Mouse (Mus musculus): ENCODE results near the gene Emp3. TPM values are rescaled to one million over a fixed set of nuclear protein-coding genes. Genes with fewer than 3 reads are reported as not detected.
A peak's percentile ranks its signal among the peaks of the same experiment; 100 is the strongest.
"Not testable (repeated sequence)": the region's sequence is repeated elsewhere in the genome, so short reads cannot be mapped to it uniquely, and the experiment has no call there.

The Emp3 gene
- polyA plus RNA-seq, 1 experiment from 2014 or later, result 92.8 TPM

DNA sequence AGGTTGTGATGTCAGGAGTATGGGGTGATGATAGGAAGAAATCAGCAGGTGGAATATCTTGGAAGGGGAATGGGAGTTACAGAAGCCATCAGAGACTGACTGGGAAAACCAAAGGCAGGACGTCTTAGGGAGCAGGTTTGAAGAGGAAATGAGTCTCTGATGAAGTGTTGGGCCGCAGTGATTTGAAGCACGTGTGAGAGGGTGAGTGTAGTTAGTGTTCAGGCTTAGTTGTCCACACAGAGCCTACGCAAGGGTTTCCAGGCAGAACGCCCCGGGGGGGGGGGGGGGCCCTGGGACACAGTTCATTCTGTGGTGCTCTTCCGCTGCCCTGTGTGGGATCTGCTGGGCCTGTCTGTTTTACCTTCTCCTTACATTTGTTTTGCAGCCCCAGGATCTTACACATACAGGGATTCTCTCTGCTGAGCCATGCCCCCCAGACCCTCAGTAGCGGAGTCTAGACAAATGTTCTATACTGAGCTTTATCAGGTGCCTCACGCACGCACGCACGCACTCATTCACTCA, 18.7 kb downstream of the Emp3 start:
- WGBS, result 70% methylated on average over 11 of the region's 12 CpGs
- Histone ChIP-seq H3K9me3 (replicated peaks; ENCODE audit: control insufficient read depth, low read length) (no peaks in the 10 kb centered on the region), H3K27me3 (ENCODE audit: control insufficient read depth, insufficient read depth, low read length) (no peaks in the 10 kb centered on the region), H3K27ac (ENCODE audit: low read length) (no peak overlapping the region), H3K36me3 (ENCODE audit: control insufficient read depth, insufficient read depth) (peaks cover 3% of the 10 kb centered on the region; the same call in 1 of the 2 replicates), H3K9ac (ENCODE audit: low read length) (no peak overlapping the region), H3K4me2 (ENCODE audit: low read depth, low read length) (no peak overlapping the region), H3K4me1 (ENCODE audit: control insufficient read depth, insufficient read depth, low read length) (peaks cover 5% of the 10 kb centered on the region; the same call in 1 of the 2 replicates), H3K4me3 (ENCODE audit: low read length) (no peak overlapping the region)
- ATAC-seq (replicated peaks; ENCODE audit: extremely low read depth, insufficient read depth, low FRiP score), result no peak

DNA sequence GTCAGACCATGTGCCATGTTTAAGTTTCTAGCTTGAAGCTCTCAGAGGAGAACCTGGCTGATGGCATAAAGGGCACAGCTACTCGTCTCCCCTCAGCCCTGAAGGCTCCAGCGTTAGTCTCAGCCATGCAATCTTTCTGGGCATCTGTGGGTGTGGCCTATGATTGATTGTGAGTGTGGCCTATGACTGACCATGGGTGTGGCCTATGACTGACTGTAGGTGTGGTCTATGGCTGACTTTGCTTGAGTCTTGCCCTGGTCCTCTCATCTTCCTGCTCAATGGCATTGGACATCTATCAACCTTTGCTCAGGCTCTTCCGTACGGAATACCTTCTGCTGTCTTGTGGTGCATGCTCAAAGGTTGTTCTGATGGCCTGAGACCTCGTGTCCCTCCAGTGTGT, 19.6 kb downstream of the Emp3 start:
- Histone ChIP-seq H3K27ac (ENCODE audit: low read length) (no peak overlapping the region), H3K4me3 (ENCODE audit: low read length) (no peak overlapping the region), H3K4me2 (ENCODE audit: low read depth, low read length) (no peak overlapping the region), H3K9me3 (replicated peaks; ENCODE audit: control insufficient read depth, low read length) (no peaks in the 10 kb centered on the region), H3K27me3 (ENCODE audit: control insufficient read depth, insufficient read depth, low read length) (no peaks in the 10 kb centered on the region), H3K4me1 (ENCODE audit: control insufficient read depth, insufficient read depth, low read length) (peaks cover 5% of the 10 kb centered on the region; the same call in 1 of the 2 replicates), H3K9ac (ENCODE audit: low read length) (no peak overlapping the region), H3K36me3 (ENCODE audit: control insufficient read depth, insufficient read depth) (no peaks in the 10 kb centered on the region)
- WGBS, result 55% methylated on average over 5 of the region's 5 CpGs
- ATAC-seq (replicated peaks; ENCODE audit: extremely low read depth, insufficient read depth, low FRiP score), result no peak

DNA sequence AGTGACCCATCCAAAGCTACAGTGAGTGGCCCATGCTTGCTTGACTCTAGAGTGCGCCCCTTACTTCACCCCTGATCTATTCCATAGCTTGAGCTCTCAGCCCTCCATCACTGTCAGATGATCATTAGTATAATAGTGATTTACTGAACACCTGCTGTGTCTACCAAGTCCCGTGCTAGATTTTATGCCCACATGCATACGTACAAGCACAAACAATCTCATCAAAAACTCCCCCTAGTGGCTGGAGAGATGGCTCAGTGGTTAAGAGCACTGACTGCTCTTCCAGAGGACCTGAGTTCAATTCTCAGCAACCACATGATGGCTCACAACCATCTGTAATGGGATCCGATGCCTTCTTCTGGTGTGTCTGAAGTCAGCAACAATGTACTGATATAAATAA, 23.1 kb downstream of the Emp3 start:
- not testable (repeated sequence) for H3K27me3 ChIP-seq (ENCODE audit: control insufficient read depth, insufficient read depth, low read length); H3K9ac ChIP-seq (ENCODE audit: low read length); H3K4me1 ChIP-seq (ENCODE audit: control insufficient read depth, insufficient read depth, low read length); H3K36me3 ChIP-seq (ENCODE audit: control insufficient read depth, insufficient read depth); H3K27ac ChIP-seq (ENCODE audit: low read length); H3K9me3 ChIP-seq (replicated peaks; ENCODE audit: control insufficient read depth, low read length); ATAC-seq (replicated peaks; ENCODE audit: extremely low read depth, insufficient read depth, low FRiP score)
- WGBS, result 64% methylated on average over 4 of the region's 4 CpGs
- Histone ChIP-seq H3K4me2 (ENCODE audit: low read depth, low read length) (peak overlapping the region; percentile 85), H3K4me3 (ENCODE audit: low read length) (peak overlapping the region; percentile 53)

DNA sequence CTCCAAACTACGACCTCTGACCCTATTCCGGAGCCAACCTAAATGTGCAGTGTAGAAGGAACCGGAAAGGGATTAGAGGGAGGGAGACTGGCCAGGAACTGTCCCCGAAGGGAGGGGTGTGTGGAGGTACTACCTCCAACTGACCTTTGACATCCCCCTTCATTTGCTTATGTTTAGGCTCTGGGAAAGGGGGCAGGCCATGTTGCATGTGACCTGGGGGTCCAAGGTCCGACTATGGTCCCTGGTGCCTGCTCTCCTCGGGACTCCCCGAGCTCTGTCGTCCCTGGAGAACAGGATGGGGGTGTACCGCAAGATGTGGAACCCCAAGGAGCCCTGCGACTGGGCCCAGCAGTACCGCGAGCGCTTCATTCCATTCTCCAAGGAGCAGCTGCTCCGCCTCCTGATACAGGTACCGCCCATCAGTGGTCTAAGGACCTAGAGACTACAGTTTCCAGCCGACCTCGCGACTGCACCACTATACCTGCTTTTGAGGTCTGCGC, 23.9 kb downstream of the Emp3 start:
- Histone ChIP-seq H3K4me1 (ENCODE audit: control insufficient read depth, insufficient read depth, low read length) (peaks cover 5% of the 10 kb centered on the region; the same call in 1 of the 2 replicates), H3K36me3 (ENCODE audit: control insufficient read depth, insufficient read depth) (no peaks in the 10 kb centered on the region), H3K9ac (ENCODE audit: low read length) (peak overlapping the region; percentile 73), H3K27me3 (ENCODE audit: control insufficient read depth, insufficient read depth, low read length) (no peaks in the 10 kb centered on the region), H3K4me2 (ENCODE audit: low read depth, low read length) (peak overlapping the region; percentile 85), H3K9me3 (replicated peaks; ENCODE audit: control insufficient read depth, low read length) (no peaks in the 10 kb centered on the region), H3K27ac (ENCODE audit: low read length) (peak overlapping the region; percentile 79), H3K4me3 (ENCODE audit: low read length) (peak overlapping the region; percentile 53)
- WGBS, result 1% methylated on average over 19 of the region's 19 CpGs
- peak; percentile 29 for ATAC-seq (replicated peaks; ENCODE audit: extremely low read depth, insufficient read depth, low FRiP score)

DNA sequence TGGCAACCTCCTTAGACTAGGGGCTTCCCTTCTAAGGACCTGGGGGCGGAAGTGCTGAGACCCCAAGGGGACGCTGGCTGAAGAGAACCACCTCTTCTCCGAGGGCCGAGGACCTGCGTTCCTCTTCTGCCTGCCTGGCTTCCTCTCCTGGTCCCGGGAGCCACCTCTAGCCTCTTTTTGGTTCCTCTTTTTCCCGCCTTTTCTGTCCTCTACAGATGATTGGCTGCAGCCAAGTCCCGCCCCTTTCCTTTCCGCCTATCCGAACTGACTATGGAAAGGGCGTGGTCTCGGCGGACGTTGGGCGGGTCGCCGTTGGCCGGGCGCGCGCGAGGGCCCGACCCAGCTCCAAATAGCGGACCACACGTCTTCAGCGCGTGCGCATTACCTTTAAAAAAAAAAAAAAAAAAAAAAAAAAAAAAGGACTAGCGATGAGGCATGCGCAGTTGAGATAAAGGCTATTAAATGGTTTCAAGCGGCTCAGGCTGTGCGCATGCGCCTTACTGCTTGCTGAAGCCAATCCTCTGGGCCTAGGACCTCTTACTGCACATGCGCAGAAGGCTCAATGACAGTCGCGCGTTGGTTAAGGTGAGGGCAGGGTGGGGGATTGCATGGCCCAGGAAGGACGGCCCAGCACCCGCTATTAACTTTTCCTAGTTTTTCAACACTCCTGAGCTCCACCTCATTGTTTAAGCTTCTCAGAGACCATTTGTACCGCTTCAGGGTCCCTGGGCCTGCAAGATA, 24.5 kb downstream of the Emp3 start, which contains the start of the genes Syngr4 and Tmem143:
Syngr4 (minus strand) TSS at position 198 of the 741 bp plus-strand sequence.
Tmem143 (plus strand) TSS at position 425 of the 741 bp plus-strand sequence.
- Histone ChIP-seq H3K4me3 (ENCODE audit: low read length) (peak within 1 kb of the TSS; percentile 53), H3K27me3 (ENCODE audit: control insufficient read depth, insufficient read depth, low read length) (no peaks in the 10 kb centered on the region), H3K9ac (ENCODE audit: low read length) (peak within 1 kb of the TSS; percentile 73), H3K36me3 (ENCODE audit: control insufficient read depth, insufficient read depth) (no peaks in the 10 kb centered on the region), H3K4me2 (ENCODE audit: low read depth, low read length) (peak within 1 kb of the TSS; percentile 85), H3K9me3 (replicated peaks; ENCODE audit: control insufficient read depth, low read length) (no peaks in the 10 kb centered on the region), H3K27ac (ENCODE audit: low read length) (peak within 1 kb of the TSS; percentile 79), H3K4me1 (ENCODE audit: control insufficient read depth, insufficient read depth, low read length) (peaks cover 5% of the 10 kb centered on the region; the same call in 1 of the 2 replicates)
- peak; percentile 92 for ATAC-seq (replicated peaks; ENCODE audit: extremely low read depth, insufficient read depth, low FRiP score)
- 1% methylated on average over 40 of the region's 40 CpGs for WGBS

DNA sequence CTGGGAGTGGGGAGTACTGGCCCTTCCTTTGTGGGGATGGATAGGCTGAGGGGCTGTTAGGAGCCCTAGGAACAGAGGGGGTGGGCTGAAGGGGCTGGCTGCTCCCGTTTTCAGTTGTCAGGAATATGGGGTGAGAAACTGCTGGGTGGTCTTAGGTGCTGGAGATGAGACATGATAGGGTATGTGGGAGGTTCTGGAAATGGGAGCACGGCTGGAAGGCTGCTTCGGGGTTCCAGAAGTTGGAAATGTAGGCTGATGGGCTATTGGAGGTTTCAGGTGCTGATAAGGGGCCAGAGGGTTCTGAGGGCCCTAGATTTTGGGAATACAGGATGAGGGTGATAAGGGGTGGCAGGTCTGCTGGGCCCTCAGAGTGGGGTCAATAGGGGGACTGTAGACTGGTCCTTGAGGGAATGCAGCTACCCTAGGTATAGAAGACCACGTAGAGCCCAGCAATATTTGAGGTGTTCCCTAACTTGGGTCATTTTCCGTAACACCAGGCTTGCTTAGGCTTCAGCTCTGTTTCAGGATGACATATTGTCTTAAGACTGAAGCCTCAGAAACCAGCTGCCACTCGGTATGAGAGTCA, 25.2 kb downstream of the Emp3 start:
- peak overlapping the region; percentile 35 for H3K9ac ChIP-seq (ENCODE audit: low read length)
- ATAC-seq (replicated peaks; ENCODE audit: extremely low read depth, insufficient read depth, low FRiP score), result 0 out of 2 replicates have a peak, but pooled peaks have one; percentile 0
- H3K27me3 ChIP-seq (ENCODE audit: control insufficient read depth, insufficient read depth, low read length), result no peaks in the 10 kb centered on the region
- H3K27ac ChIP-seq (ENCODE audit: low read length), result peak overlapping the region; percentile 29; the same call in 1 of the 2 replicates
- peaks cover 5% of the 10 kb centered on the region; the same call in 1 of the 2 replicates for H3K4me1 ChIP-seq (ENCODE audit: control insufficient read depth, insufficient read depth, low read length)
- 74% methylated on average over 6 of the region's 6 CpGs for WGBS
- no peaks in the 10 kb centered on the region for H3K36me3 ChIP-seq (ENCODE audit: control insufficient read depth, insufficient read depth)
- peak overlapping the region; percentile 85 for H3K4me2 ChIP-seq (ENCODE audit: low read depth, low read length)
- peak overlapping the region; percentile 53 for H3K4me3 ChIP-seq (ENCODE audit: low read length)
- H3K9me3 ChIP-seq (replicated peaks; ENCODE audit: control insufficient read depth, low read length), result no peaks in the 10 kb centered on the region

DNA sequence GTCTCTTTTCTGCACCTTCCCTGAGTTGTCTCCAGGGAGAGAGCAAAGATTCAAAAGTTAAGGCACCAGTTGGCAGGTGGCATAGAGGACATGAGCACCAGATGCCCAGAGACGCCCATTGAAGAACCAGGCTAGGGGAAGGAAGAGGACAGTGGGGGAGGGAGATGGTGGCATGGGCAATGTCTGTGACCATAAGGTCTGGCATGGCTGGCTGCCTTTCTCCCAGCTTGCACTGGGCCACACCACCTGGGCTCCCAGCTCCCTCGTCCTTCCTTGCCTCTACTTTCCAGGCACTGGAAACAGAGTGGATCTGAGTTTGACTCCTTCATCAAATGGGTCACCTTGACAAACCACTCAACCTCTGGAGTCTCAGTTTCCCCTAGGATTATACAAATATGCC, 28.6 kb downstream of the Emp3 start:
- Histone ChIP-seq H3K36me3 (ENCODE audit: control insufficient read depth, insufficient read depth) (no peaks in the 10 kb centered on the region), H3K4me1 (ENCODE audit: control insufficient read depth, insufficient read depth, low read length) (peaks cover 1% of the 10 kb centered on the region; the same call in 1 of the 2 replicates), H3K9me3 (replicated peaks; ENCODE audit: control insufficient read depth, low read length) (no peaks in the 10 kb centered on the region), H3K27ac (ENCODE audit: low read length) (no peak overlapping the region), H3K4me2 (ENCODE audit: low read depth, low read length) (no peak overlapping the region), H3K4me3 (ENCODE audit: low read length) (no peak overlapping the region), H3K9ac (ENCODE audit: low read length) (no peak overlapping the region), H3K27me3 (ENCODE audit: control insufficient read depth, insufficient read depth, low read length) (no peaks in the 10 kb centered on the region)
- ATAC-seq (replicated peaks; ENCODE audit: extremely low read depth, insufficient read depth, low FRiP score), result no peak
- WGBS, result 72% methylated on average over 2 of the region's 2 CpGs

DNA sequence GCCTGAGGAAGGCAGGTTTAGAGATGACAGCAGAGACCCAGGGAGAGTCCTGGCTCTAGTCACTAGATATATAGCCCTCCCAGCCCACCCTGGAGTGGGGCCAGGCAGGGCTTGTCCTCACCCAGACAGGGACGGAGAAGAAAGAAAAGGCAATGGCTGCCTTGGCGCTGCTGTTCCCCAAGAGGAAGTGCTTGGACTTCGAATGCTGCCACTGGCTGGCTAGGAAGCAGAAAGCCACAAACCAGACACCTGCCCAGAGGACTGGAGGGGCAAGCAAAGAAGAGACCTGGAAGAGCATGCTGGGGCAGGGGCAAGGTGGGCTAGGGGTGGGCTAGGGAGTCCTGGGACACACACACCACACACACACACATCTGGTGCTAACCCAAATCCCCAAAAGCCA, 34.0 kb downstream of the Emp3 start:
- WGBS, result 40% methylated on average over 3 of the region's 3 CpGs
- H3K4me3 ChIP-seq (ENCODE audit: low read length), result no peak overlapping the region
- H3K36me3 ChIP-seq (ENCODE audit: control insufficient read depth, insufficient read depth), result peaks cover 29% of the 10 kb centered on the region
- H3K27ac ChIP-seq (ENCODE audit: low read length), result no peak overlapping the region
- no peak for ATAC-seq (replicated peaks; ENCODE audit: extremely low read depth, insufficient read depth, low FRiP score)
- H3K9ac ChIP-seq (ENCODE audit: low read length), result no peak overlapping the region
- no peak overlapping the region for H3K4me2 ChIP-seq (ENCODE audit: low read depth, low read length)
- H3K4me1 ChIP-seq (ENCODE audit: control insufficient read depth, insufficient read depth, low read length), result no peaks in the 10 kb centered on the region
- H3K27me3 ChIP-seq (ENCODE audit: control insufficient read depth, insufficient read depth, low read length), result no peaks in the 10 kb centered on the region
- H3K9me3 ChIP-seq (replicated peaks; ENCODE audit: control insufficient read depth, low read length), result no peaks in the 10 kb centered on the region

DNA sequence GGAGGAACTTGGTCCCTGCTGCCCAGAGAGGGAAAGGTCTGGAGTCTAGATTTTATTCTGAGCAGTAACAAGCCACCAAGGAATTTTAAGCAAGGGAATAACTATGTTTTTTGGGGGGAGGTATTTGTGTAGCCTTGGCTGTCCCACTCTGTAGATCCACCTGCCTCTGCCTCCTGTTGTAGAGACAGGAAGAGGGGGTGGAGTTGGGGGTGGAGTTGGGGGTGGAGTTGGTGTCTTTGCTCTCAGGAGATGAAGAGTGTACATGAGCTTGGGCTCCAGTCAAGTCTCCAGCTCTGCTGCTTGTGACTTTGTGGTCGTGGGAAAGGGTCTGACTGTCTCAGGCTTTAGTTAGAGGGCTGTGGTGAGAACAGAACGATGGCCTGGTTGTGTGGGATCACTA, 40.2 kb downstream of the Emp3 start:
- Histone ChIP-seq H3K4me1 (ENCODE audit: control insufficient read depth, insufficient read depth, low read length) (no peaks in the 10 kb centered on the region), H3K4me3 (ENCODE audit: low read length) (no peak overlapping the region), H3K4me2 (ENCODE audit: low read depth, low read length) (no peak overlapping the region), H3K9ac (ENCODE audit: low read length) (no peak overlapping the region), H3K27ac (ENCODE audit: low read length) (no peak overlapping the region), H3K36me3 (ENCODE audit: control insufficient read depth, insufficient read depth) (peaks cover 73% of the 10 kb centered on the region), H3K9me3 (replicated peaks; ENCODE audit: control insufficient read depth, low read length) (no peaks in the 10 kb centered on the region), H3K27me3 (ENCODE audit: control insufficient read depth, insufficient read depth, low read length) (no peaks in the 10 kb centered on the region)
- no peak for ATAC-seq (replicated peaks; ENCODE audit: extremely low read depth, insufficient read depth, low FRiP score)
- WGBS, result 91% methylated on average over 2 of the region's 2 CpGs
